Mouse (Mus musculus) NIH3T3 (cell line): ENCODE measurements around the gene Rhov.

Experiments used
- DNase-seq: peaks from one replicate; pipeline ENCODE4 v3.0.0-alpha.2; 2012; ENCODE audit warnings: low read depth

Gene Rhov

DNA sequence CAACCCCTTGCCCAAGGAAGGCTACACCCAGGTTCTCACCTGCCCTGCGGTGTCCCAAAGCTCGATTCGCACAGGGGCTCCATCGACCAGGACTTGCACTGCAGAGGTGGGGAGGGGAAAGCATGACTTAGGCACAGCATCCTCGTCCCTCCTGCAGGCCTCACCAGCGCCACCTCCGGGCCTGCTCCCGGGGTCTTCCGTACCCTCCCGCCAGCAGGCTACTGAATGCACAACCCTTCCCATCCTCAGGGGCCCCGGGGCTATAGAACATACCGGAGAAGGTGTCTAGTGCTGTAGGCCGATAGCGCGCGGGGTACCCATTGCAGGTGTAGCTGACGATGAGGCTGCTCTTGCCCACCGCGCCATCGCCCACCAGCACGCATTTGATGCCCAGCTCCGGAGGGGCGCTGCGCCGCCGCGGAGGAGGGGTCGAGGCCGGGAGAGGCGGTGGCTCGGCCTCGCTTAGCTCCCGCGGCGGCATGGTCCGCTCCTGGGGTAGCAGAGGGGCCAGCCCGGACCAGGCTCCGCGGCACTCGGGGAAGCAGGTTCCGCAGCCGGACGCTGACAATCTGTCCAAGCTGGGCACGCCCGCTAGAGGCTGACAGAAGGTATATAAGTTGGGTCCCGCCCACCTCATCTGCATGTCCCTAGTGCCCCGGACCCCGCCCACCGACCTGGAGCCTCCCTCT is at the start of gene Rhov:
TSS of gene Rhov (minus strand) at position 630 of the 689 bp plus-strand sequence.
- peak; percentile 40 for DNase-seq

DNA sequence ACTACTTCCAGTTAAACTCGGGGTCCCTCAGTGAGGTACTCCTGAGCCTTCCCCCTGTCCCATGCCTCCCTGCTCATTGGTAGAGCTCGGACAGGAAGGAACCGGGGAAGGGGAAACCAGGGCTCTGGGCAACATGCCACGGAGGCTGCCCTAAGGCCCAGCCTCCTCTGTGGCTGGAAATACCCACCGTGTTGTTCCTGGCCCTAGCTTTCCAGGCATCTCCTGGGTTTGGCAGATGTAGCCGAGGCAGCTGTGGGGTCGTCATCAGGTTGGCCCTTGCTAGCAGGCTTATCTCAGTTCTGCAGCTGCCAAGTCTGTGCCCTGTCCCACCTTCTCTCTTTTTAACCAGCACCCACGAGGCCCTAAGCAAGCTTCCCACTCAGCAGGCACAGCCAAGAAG is 49.5 kb upstream of the Rhov start:
- DNase-seq, result no peak

DNA sequence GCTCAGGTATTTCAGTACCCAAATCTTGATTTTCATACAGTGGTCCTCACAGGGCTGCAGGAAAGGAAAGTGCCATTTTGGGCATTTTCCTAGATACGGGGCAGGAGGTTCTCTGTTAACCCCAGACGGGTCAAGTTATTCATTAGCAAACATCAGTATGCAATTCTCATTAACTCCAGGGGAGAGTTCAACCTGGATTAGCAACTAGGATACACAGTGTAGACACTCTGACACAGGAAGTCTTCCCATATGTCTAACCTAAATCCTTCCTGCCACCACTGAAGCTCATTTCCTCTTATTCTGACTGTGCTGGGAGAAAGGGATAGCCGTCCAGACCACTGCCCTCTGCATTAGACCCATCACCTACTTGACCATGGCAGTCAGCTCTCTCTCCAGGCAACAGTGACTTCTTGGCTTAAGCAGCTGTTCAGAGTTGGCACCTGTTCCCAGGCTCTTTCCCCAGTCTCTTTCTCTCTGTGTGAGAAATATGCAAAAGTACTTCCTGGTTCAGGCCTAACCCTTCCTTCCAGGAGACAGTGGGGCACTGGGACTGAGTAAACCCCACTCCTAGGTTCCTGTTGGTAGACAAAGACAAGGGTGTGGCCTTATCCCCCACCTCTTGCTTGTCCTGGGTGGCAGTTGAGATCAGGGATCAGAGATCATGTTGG is 47.1 kb upstream of the Rhov start:
- no peak for DNase-seq

DNA sequence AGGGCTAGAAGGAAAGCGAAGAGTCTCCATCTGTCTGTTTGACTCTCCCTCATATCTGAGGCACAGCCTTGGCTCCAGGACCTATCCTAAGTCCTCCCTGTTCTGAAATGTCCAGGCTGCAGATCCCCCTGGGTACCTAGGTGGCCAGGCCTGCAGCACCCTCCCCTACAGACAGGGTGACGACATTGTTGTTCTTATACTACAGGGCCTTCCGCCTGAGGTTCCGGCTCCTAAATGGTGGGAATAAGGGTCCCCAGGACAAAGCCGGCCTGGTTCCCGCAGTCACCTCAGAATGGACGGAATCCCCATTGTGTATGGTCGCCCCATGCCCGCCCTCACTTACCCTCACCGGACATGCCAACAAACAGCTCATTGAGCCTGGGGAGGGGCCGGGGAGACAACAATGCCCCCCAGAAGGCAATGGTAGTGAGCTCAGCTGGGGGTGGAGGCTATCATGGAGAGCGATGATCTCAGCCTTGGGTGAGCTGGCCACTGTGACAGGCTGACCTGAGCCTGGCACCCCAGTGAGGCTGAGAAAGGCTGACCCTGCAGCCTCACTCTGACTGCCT is 43.8 kb upstream of the Rhov start:
- no peak for DNase-seq

DNA sequence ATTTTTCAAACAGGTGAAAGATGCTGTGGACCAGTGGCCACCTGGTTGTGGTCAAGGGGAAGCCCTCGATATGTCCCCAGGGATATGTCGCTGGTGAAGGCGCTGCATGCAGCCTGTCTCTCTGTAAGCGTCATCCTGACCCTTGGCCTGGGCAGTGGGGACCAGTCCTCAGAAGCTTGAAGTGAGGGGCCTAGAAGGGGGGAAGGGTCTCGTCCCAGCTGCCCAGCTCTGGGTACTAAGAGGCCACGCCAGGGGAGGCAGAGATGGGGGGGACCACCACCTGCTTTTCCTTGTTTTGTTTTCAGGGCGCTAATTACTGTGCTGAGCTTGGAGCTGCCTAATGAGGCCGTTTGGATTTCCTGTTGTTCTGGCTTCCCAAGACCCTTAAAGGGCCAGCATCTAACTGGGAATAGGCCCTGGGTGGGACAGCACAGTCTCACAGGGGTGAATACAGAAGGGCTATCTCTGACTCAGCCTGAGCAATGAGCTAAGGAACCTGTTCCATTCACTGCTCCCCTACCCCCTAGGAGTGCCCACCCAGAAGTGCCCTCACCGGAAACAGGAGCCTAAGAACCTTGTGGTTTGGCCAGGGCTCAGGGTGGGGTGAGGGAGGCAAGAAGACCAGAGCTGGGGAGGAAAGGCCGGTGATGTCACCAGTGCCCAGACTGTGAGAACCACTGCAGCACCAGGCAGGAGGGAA is 42.9 kb upstream of the Rhov start:
- DNase-seq, result no peak

DNA sequence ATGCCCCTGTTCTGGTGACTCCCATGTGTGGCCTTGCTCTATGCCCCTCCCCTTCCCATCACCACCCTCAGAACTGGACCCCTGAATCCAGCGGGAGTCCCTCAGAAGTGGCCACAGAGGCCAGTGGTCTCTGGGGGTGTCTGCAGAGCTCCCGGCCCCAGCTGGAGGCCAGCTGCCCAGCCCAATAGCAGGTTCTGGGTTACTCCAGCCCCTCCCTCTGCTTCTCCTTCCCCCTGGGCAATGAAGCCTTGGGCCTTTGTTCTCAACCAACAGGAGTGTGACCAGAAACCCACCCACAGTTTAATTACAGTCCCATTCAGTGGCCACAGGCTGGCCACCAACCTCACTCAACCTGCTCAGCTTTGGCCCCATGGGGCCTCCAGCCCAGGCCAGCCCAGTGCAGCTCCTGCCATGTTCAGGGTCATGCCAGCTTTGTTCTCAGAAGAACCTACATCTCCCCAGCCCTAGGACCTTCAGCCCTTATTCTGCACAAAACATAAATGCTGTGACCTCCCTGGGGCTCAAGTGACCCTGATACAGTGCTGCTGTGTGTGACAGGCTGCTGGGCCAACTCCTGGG is 41.4 kb upstream of the Rhov start:
- no peak for DNase-seq

DNA sequence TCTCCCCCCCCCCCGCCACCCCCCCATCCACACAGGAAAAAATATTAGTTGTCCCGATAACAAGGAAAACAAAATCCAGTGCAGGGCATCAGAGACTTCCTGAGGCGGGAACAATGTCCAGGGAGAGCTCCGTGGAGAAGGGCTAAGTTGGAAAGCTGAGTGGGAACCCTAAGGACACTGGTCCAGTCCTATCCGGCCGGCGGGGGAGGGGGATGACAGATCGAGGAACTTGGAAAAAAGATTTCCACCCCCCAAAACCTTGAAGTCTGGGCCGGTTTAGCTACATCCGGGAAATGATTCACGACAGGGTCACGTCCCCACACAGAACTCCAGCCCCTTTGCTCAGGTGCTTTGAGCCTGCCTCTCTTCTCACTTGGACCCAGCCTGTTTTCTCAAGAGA is 40.5 kb upstream of the Rhov start:
- no peak for DNase-seq

DNA sequence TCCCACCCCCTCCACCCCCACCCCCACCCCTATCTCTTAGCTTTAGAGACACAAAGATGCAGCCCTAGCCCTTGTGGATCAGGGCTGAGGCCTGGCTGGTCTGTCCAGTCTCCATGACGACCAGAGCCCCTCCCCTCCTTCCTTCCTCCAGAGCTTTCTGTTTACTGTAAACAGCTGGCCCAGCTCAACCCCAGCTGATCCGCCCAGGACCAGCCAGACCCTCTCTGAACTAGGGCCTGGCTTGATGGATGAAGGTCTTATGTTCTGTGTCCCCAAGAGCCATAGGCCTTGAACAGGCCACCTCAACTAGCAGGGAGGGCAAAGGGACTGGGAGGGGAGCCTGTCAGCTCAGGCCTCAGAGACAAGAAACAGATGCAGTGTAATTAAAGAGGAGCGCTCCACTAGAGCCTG is 33.7 kb upstream of the Rhov start:
- no peak for DNase-seq

DNA sequence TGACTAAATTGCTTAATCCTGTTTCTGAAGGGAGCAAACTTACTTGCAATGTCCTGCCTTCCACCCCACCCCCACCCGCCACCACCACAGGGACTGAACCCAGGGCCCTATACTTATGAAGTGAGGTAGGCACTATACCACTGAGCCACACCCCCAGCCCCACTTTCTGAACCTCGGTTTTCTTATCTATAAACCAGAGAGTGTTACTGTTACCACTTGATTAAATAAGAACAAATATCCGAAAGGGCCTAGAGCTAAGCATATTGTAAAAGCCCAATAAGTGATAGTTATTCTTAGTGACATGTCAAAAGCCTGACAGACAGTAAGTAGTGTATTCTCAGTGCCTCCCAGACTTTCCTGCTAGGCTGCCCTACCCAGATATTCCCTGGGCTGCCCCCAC is 33.3 kb upstream of the Rhov start:
- no peak for DNase-seq

DNA sequence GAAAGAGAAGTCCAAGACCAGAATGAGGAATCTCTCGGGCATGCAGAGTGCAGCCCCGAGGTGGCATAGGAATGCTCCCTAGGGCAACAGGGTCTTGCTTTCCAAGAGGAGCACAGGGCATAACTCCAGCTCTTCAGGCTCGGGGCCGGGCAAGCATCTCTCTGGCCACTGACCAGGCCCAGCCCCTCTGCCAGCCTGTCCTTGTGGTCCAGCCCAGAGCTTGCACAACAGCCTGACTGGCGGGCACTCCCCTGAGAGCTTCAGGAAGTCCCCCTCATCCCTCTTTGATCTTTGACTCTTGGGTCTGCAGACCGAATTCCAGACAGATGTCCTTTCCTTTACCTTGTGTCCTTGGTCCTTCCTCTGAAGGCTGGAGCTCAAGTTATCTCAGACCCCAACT is 31.8 kb upstream of the Rhov start:
- DNase-seq, result no peak

DNA sequence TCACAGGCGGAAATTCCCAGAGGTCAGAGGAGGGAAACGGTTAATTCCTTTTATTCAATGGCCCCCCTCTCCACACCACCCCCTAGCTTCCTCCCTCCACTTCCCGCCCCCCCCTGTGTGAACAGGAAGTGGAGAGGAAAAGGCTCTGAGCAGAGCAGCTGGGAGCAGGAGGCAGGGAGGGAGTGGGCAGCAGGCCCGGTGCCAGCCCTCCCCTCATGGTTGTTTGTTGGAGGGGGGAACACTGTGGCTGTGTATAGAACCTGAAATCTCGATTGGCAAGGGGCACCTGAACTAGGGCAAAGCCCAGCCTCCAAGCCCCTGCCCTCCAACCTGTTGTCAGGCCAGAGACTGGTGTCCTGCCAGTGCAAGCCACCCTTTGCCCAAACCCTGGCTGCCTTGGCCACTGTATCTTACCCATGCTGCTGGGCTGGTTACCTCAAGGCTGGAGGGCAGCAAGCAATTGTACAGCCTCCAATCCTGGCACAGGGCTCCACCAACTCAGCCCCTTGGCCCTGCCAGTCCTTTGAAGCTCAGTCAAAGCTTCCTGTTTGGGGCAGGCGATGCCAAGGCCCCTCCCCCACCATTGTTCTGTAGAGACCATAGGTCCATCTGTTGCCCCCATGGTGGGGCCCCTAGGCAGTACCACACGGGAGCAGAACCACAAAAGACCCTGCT is 29.9 kb upstream of the Rhov start:
- DNase-seq, result no peak

DNA sequence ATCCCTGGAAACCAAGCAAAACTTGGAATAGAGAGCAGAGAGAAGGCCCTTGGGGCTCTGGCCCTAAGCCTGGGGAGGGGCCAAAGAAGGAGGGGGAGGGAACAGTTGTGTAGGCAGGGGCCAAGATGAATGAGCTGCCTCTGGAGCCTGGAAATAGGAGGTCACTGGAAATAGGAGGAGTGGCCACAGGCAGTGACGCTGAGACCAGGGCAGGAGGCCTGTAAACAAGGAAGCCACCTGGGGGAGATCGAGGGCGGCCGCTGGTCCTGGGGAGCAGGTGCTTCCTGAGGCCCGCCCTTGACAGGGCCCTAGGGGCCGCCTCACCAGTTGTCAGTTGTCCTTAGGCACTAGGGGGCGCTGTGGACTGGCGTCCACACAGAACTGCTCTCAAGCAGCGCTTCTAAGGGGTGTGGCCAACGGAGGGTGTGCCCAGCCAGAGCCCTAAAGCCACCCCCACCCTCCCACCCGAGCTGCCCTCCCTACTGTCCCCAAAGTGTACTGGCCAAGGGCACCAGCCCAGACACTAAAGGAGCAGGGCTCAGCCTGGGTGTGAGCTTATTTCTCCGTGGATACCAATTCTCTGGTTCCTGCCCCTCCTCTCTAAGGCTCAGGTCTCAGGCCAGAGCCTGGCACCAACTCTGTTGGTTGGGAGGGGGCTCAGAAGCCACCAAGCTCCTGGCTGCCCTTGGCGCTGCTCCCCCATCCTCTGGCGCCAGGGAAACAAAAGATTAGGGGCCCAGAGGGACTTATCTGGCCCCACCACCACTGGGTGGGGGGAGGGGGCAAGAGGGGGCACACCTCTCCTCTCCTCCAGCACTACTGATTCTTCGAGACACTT is 29.1 kb upstream of the Rhov start:
- DNase-seq, result peak; percentile 78

DNA sequence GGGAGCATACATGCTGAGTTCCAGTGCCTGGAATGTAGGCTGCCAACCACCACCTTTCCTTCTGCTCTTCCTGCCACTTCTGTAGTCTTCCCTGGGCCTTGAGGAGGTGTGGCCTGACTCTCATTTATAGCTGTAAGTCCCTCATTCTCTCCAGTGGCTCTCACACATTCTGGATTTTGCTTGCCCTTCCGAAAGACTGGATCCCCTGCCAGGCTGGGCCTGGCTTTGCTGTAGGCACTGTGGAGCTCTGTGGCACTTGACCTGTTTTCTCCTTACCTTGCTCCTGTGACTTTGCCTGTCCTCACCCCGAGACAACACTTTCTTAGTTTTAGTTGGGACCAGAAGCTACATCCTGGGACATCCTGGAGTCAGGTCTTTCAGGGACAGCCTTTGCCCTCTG is 27.8 kb upstream of the Rhov start:
- DNase-seq, result no peak

DNA sequence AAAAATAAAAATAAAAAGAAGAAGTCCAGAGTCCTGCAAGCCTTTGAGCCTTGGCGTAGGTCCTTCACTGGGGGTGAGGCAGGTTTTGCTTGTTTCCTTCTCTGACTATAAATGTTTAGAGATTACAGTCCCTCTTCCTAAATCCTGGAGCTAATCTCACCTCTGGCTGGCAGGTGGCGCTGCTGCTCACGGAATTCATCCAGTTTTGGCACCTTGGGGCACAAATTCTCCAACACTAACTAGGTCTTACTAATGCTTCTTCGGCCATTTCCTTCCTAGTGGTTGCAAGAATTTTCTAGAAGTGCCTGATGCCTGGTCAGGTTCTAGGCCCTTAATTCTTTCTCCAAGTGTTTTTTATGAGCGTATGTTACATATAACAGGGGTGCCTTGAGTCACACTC is 27.3 kb upstream of the Rhov start:
- peak; percentile 82 for DNase-seq

DNA sequence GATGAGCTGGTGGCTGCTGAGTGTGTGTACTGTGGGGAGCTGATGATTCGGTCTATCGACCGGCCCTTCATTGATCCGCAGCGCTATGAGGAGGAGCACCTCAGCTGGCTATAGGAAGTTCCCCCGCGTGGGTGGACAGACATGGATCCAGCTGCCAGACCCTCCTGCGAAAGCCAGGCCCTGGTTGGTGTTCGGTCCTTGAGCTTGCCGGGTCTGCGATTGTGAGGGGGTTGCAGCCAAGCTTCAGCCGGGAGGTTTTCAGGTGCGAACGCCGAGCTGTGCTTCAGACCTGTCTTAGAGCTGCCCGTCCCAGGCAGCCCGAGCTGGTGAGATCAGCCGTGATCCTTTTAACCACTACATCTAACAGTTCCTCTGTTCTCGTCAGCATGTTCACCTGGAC is 26.4 kb upstream of the Rhov start:
- DNase-seq, result no peak

DNA sequence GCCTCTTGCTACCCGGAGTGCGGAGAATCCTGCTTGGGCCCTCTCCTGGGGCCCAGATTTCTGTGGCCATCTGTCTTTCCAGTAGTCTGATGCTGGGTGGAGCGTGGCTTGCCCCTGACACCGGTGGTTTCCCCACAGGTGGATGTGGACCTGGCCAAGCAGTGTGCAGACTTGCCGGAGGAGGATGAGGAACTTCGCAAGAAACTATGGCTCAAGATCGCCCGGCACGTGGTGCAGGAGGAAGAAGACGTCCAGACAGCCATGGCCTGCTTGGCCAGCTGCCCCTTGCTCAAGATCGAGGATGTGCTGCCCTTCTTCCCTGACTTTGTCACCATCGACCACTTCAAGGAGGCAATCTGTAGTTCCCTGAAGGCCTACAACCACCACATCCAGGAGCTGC is 25.7 kb upstream of the Rhov start:
- no peak for DNase-seq

DNA sequence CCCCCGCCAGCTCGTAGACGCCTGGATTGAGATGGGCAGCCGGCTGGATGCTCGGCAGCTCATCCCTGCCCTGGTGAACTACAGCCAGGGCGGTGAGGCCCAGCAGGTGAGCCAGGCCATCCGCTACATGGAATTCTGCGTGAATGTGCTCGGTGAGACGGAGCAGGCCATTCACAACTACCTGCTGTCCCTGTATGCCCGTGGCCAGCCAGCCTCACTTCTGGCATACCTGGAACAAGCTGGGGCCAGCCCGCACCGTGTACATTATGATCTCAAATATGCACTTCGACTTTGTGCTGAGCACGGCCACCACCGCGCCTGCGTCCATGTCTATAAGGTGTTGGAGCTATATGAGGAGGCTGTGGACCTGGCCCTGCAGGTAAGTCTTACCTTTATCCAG is 23.3 kb upstream of the Rhov start:
- DNase-seq, result no peak

DNA sequence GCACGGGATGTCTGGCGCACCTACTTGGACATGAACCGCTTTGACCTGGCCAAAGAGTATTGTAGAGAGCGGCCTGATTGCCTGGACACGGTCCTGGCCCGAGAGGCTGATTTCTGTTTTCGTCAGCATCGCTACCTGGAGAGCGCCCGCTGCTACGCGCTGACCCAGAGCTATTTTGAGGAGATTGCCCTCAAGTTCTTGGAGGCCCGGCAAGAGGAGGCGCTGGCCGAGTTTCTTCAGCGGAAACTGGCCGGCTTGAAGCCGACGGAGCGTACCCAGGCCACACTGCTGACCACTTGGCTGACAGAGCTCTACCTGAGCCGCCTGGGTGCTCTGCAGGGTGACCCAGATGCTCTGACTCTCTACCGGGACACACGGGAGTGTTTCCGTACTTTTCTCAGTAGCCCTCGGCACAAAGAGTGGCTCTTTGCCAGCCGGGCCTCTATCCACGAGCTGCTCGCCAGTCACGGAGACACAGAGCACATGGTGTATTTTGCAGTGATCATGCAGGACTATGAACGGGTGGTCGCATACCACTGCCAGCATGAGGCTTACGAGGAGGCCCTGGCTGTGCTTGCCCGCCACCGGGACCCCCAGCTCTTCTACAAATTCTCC is 22.8 kb upstream of the Rhov start:
- no peak for DNase-seq

DNA sequence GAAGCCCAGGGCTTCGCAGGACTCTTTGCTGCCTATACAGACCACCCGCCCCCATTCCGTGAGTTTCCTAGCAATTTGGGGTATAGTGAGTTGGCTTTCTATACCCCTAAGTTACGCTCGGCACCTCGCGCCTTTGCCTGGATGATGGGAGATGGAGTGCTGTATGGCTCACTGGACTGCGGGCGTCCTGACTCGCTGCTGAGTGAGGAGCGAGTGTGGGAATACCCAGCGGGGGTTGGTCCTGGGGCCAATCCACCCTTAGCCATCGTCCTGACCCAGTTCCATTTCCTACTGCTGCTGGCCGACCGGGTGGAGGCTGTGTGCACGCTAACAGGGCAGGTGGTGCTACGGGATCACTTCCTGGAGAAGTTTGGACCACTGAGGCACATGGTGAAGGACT is 22.2 kb upstream of the Rhov start:
- no peak for DNase-seq

DNA sequence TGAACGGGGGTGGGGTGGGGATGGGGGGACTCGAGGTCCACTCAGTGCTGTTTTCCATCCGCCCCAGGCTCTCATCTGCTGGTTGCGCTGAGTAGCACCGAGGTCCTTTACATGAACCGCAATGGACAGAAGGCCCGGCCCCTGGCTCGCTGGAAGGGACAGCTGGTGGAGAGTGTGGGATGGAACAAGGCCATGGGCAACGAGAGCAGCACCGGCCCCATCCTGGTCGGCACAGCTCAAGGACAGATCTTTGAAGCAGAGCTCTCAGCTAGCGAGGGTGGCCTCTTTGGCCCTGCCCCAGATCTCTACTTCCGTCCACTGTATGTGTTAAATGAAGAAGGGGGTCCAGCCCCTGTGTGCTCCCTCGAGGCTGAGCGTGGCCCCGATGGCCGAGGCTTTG is 21.8 kb upstream of the Rhov start:
- DNase-seq, result no peak

DNA sequence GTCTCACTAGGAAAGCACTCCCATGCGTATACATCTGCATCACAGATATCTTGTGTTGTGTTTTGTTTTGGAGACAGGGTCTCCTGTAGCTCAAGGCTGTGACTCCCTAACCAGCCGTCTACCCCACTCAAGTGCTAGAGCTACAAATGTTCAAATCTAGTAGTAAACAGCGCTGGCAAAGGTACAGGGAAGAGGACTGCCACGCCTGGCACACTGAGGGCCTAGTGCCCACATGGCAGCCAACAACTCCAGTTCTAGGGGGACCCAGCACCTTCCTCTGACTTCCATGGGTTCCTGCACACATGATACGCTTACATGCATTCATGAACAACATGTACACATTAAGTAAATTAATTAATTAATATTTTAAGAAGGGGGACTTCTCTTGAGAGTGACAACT is 21.2 kb upstream of the Rhov start:
- no peak for DNase-seq
